Mouse (Mus musculus) adrenal gland, adult 2 months (tissue): ENCODE results near the gene Slc15a4. TPM values are rescaled to one million over a fixed set of nuclear protein-coding genes. Genes with fewer than 3 reads are reported as not detected.

Source experiments
- DNase-seq: peaks from one replicate; pipeline ENCODE4 v3.0.0; 2021
- long read RNA-seq: library from polyadenylated mRNA; stranded (forward); transcript quantifications from one replicate; pipeline ENCODE4 v2.0.0, GENCODE M21; 2021
- polyA plus RNA-seq: library from polyadenylated mRNA; depleted of rRNA; stranded (reverse); fragments of >200 nt; gene quantifications from 2 replicates; pipeline ENCODE4 v1.2.3, GENCODE M21; 2012; rRNA removed
- total RNA-seq, 2 experiments: library from RNA; stranded (reverse); gene quantifications; 2 replicates each; pipeline ENCODE4 v1.2.3; 2021

The Slc15a4 gene
- total RNA-seq (10 to 100 TPM; 23.0 to 38.9 TPM), polyA plus RNA-seq (32.1 and 33.1 TPM in 2 replicates)
- long read RNA-seq, transcript Slc15a4-201 (8 exons, 2,732 nt): major isoform, 17 of 28 reads
- long read RNA-seq, partial matches to known transcripts: 1 of 28 reads
- long read RNA-seq, other reads (novel, unspliced or antisense): 7 of 28 reads

DNA sequence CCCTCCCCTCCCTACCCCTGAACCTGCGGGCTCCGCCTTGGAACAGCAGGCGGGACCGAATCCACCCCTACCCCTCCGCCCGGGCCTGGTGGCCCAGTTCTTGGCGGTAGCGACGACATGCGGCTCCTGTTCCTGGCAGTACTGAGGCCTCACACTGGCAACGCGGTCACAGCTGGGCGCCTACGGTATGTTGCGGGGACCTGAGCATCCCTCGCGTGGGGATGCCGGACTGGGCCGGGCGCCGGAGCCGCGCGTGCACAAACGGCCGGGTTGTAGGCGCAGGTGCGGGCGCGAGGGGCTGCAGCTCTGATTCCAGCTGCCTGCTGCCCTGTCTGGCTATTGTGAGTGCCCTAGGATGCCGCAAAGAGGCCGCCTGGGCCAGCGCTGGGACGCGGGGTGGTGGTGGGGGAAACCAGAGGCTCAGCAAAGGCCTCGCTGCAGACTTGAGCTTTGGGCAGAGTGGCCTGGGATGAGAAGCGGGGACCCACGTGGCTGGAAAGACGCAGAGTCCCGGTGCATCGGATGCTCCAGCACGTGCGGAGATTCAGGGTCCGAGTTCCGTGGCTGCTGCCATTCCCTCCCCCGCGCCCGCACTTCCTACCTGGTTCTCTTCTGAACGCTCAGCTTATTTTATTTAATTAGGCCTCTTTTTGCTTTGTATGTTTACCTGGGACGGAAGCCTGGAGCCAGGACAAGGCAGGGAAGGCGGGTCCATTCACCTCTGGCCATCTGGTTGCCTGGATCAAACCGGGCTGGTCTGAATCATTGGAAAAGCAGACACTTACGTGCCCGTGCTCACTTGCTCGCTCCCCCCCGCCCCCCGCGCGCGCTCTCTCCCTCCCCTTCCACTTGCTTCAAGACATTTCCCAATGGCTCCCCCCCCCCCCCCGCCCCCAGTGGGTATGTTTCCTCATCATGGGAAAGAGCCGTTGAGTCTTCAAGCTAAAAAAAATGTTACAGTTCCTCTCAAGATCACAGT lies at the start of gene Slc15a4, which contains the start of gene Glt1d1:
Gene Slc15a4, minus strand, starts transcription at position 731 of the 979 bp plus-strand sequence.
Gene Glt1d1, plus strand, starts transcription at position 96 of the 979 bp plus-strand sequence.
- peak; percentile 3 for DNase-seq

DNA sequence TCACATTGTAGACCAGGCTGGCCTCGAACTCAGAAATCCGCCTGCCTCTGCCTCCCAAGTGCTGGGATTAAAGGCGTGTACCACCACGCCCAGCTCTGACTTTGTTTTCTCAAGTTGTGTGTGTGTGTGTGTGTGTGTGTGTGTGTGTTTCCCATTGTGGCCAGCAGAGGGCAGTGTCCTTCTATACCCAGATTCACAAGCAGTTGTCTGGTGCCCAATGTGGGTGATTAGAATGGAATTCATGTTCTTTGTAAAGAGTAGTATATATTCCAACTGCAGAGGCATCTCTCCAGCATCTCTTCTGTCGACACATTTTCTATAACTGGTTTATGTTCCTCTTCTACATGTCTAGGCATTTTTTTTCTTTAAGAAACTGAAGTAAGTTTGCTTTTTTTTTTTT lies 45.8 kb upstream of the Slc15a4 start:
- DNase-seq: no peak

- DNase-seq: no peak
These were observed 44.9 kb upstream of the Slc15a4 start for GRCm38 (mm10) chr5:127677561-127677960.

DNA sequence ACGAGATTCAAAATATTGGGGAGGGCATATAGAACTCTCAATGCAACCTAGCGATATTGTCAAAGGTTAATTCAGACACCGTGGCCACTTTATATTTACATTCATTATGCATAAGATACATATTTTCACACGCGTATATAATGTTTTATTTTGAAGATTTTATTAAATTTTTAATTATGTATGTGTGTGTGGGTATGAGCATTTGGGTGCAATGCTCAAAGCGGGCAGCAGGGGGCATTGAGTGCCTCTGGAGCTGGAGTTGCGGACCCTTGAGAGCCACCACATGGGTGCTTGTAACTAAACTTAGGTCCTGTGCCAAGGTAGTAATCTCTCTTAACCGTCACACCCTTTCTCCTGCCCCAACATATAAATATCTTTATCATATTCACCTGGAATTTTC lies 41.2 kb upstream of the Slc15a4 start:
- DNase-seq: no peak

GRCm38 (mm10) chr5:127660979-127661378 lies 28.3 kb upstream of the Slc15a4 start:
- no peak for DNase-seq

GRCm38 (mm10) chr5:127660267-127660666 lies 27.6 kb upstream of the Slc15a4 start:
- no peak for DNase-seq

- no peak for DNase-seq
These were observed 26.6 kb upstream of the Slc15a4 start for GRCm38 (mm10) chr5:127659312-127659711.

DNA sequence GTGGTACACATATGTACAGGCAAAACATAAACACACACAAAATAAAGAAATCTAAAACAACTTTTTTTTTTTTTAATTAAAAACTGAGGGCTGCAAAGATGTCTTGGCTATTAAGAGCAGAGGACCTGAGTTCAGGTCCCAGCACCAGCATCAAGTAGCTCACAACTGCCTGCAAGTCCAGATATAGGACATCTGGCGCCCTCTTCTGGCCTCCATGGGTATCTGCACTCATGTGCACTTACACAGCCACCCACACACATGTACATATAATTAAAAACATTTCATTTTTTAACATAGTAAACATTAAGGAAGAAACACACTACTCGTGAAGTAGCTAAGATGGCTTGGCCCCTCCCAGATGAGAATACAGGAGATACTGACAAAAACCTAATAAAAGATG lies 25.6 kb upstream of the Slc15a4 start:
- DNase-seq: no peak

DNA sequence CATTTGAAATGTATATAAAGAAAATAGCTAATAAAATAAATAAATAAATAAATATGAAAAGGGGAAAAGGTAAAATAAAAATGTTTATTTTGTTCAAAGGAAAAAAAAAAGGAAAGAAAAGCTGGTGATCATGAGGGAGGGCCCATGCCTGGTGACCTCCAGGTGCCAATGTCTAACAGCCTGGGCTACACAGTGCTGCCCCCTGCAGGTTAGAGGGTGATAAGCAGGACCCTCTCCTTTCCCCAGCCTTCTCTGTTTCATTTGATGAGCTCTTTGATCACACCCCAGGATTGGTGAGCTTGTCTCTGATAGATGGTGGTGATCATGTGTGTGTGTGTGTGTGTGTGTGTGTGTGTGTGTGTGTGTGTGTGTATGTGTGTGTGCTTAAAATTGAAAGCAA lies 16.4 kb upstream of the Slc15a4 start:
- DNase-seq: no peak

DNA sequence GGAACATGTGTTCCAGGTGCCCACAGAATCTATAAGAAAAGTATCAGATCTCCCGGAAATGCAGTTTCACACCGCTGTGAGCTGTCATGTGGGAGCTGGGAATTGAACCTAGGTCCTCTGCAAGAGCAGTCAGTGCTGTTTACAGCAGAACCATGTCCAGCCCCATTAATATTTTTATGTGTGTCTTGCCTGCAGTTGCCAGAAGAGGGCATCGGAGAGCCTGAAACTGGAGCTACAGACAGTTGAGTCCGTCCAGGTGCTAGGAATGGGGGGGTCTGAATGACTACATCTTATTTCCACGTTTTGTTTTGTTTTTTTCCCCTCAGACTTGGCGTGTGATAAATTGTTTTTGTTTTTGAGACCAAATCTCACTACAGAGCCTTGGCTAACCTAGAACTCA lies 15.3 kb upstream of the Slc15a4 start:
- peak; percentile 14 for DNase-seq

- no peak for DNase-seq
These were observed 8.7 kb upstream of the Slc15a4 start for GRCm38 (mm10) chr5:127641185-127641958.

GRCm38 (mm10) chr5:127640359-127640758 lies 7.7 kb upstream of the Slc15a4 start:
- DNase-seq: no peak

GRCm38 (mm10) chr5:127639635-127640034 lies 6.9 kb upstream of the Slc15a4 start:
- no peak for DNase-seq

- no peak for DNase-seq
These were observed 6.4 kb upstream of the Slc15a4 start for GRCm38 (mm10) chr5:127639067-127639605.

- no peak for DNase-seq
These were observed 5.5 kb upstream of the Slc15a4 start for GRCm38 (mm10) chr5:127638177-127638576.

GRCm38 (mm10) chr5:127637622-127638021 lies 4.9 kb upstream of the Slc15a4 start:
- peak; percentile 20 for DNase-seq

DNA sequence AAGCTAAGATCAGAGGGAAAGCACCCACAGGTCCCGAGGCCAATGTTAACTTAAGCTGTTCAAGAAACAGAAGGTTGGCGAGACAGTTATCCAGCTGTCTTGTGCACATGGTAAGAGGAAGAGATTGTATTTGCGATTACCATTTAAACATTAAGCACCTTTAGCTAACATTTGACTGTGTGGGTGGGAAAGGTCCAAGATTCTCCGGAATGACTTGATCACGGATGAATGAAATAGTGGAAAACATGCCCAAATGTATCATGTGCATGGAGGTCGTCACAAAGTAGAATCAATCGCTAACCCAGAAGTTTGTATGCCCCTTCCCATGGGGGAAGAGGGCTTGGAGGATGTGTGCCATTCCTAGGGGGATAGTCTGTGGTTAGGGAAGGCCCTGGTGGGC lies 969 bp upstream of the Slc15a4 start:
- DNase-seq: no peak

DNA sequence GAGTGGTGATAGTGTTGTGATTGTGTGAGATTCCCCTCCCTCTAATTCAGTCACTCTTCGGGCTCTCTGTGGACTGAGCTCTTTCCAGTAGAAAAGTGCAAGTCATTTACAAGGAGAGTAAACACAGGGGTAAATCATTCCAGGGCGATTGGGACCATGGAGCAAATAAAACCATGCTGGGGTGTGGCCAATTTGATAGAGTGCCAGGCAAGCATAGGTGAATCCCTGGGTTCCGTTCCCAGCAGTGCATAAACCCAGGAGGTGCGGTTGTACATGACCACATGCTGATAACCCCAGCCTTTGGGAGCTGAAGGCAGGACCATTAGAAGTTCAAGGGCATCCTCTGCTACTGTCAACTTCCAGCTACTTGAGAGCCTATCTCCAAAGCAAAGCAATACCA lies 491 bp upstream of the Slc15a4 start:
- DNase-seq: no peak

DNA sequence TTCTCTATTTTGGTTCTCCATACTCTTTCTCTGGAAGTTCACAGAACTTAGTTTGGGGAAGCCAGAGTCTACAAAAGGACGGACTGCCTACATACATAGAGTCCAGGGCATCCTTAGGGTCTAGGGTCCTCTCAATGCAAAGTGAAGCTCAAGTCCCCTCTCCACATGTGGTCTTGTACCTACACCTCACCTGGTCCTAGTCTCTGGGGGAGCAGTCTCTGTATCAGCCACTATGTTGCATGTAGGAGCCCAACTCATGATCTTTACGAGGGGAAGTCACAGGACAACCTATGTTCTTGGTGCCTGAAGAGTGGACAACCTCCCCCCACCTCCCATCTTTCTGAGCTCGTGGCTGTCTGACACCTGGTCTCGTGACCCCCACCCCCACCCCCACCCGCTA lies 1.0 kb downstream of the Slc15a4 start:
- no peak for DNase-seq

DNA sequence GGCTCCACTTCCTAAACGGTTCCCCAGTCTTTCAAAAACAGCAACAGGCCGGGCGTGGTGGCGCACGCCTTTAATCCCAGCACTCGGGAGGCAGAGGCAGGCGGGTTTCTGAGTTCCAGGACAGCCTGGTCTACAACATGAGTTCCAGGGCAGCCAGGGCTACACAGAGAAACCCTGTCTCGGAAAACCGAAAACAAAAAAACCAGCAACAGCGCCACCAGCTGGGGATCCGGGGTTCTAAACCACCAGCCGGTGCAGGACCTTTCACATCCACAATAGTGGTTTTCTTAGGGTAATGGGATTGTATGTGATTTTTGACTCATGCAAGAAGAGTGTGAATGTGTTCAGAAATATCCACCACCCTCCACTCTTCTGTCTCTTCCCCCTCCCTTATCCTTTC lies 5.5 kb downstream of the Slc15a4 start:
- no peak for DNase-seq

GRCm38 (mm10) chr5:127624427-127625213 lies 8.1 kb downstream of the Slc15a4 start:
- DNase-seq: no peak
